Mouse (Mus musculus): ENCODE measurements around the gene Baiap2l1. TPM values are rescaled to one million over a fixed set of nuclear protein-coding genes. Genes with fewer than 3 reads are reported as not detected.

Gene Baiap2l1
- polyA plus RNA-seq, 1 experiment from 2014 or later = 2.9 TPM

- 92% methylated on average over 13 of the region's 13 CpGs for WGBS
- no peak overlapping the region for H3K4me2 ChIP-seq
- H3K4me1 ChIP-seq = peaks cover 14% of the 10 kb centered on the region
- H3K9me3 ChIP-seq = no peaks in the 10 kb centered on the region
- H3K27ac ChIP-seq = no peak overlapping the region
- no peak overlapping the region for H3K4me3 ChIP-seq (replicated peaks)
- no peak overlapping the region for H3K9ac ChIP-seq
- H3K36me3 ChIP-seq (replicated peaks) = no peaks in the 10 kb centered on the region
- no peaks in the 10 kb centered on the region for H3K27me3 ChIP-seq
- ATAC-seq (ENCODE audit: low FRiP score) = no peak
These were observed 105.9 kb downstream of the Baiap2l1 start for GRCm38 (mm10) chr5:144251876-144252577.

DNA sequence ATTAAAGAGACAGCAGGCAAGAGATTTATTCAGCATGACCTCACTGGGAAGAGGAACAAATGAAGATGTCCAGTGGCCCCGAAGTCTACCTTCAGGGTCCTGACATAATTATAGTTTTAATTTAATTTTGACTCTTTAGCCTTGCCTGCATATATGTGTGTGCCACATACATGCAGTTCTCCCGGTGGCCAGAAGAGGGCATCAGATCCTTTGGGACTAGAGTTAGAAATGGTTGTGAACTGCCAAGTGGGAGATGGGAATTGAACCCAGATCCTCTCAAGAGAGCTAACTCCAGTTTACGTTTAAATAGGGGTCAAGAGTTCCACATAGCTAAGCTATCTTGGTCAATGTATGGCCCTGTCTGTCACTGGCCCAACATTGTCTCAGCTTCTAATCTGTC, 108.0 kb downstream of the Baiap2l1 start:
- H3K27me3 ChIP-seq = no peaks in the 10 kb centered on the region
- H3K4me2 ChIP-seq = no peak overlapping the region
- no peak overlapping the region for H3K4me3 ChIP-seq (replicated peaks)
- 83% methylated on average over 3 of the region's 3 CpGs for WGBS
- ATAC-seq (ENCODE audit: low FRiP score) = no peak
- no peaks in the 10 kb centered on the region for H3K36me3 ChIP-seq (replicated peaks)
- H3K27ac ChIP-seq = no peak overlapping the region
- H3K9ac ChIP-seq = no peak overlapping the region
- H3K9me3 ChIP-seq = no peaks in the 10 kb centered on the region
- peaks cover 6% of the 10 kb centered on the region for H3K4me1 ChIP-seq

DNA sequence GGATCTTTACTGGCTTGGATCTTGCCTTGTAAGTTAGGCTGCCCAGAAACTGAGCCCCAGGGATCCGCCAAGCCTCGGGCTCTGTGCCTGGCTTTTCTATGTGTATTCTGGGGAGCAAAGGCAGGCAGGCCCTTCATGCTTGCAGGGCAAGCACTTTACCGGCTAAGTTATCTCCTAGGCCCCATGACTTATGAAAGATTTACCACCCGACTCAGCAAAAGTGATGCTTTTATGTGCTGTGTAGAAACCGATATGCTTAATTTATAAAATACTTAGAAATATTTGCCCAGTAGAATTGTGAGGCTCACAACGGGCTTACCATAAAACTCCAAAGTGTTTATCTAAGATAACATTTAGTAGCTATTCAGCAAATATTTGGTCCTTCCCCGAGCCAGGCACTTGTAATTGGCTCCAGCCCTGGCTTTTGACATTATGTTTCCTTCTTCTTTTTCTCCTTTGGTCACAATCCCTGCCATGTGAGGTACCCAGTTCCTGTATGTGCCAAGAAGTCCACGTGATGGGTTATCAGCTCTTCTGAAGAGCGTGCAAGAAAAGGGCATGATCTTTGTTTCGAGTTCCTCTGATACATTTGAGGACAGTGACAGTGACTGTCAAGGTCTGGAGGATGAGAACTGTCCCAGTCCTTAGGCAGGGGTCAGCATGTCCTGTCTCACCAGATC, 109.9 kb downstream of the Baiap2l1 start:
- H3K27me3 ChIP-seq = no peaks in the 10 kb centered on the region
- H3K36me3 ChIP-seq (replicated peaks) = no peaks in the 10 kb centered on the region
- no peak overlapping the region for H3K27ac ChIP-seq
- no peak overlapping the region for H3K9ac ChIP-seq
- no peak for ATAC-seq (ENCODE audit: low FRiP score)
- no peaks in the 10 kb centered on the region for H3K4me1 ChIP-seq
- no peak overlapping the region for H3K4me3 ChIP-seq (replicated peaks)
- no peak overlapping the region for H3K4me2 ChIP-seq
- 87% methylated on average over 10 of the region's 10 CpGs for WGBS
- no peaks in the 10 kb centered on the region for H3K9me3 ChIP-seq

- Histone ChIP-seq H3K9ac (no peak overlapping the region), H3K4me3 (replicated peaks) (no peak overlapping the region), H3K4me1 (no peaks in the 10 kb centered on the region), H3K27me3 (no peaks in the 10 kb centered on the region), H3K9me3 (no peaks in the 10 kb centered on the region), H3K27ac (no peak overlapping the region), H3K4me2 (no peak overlapping the region), H3K36me3 (replicated peaks) (no peaks in the 10 kb centered on the region)
- WGBS = 87% methylated on average over 10 of the region's 10 CpGs
- ATAC-seq (ENCODE audit: low FRiP score) = no peak
These were observed 110.6 kb downstream of the Baiap2l1 start for GRCm38 (mm10) chr5:144247307-144247706.

- H3K4me1 ChIP-seq = no peaks in the 10 kb centered on the region; the same call in 1 of the 2 replicates
- no peaks in the 10 kb centered on the region for H3K36me3 ChIP-seq (replicated peaks)
- H3K27ac ChIP-seq = no peak overlapping the region
- H3K9ac ChIP-seq = no peak overlapping the region
- H3K27me3 ChIP-seq = no peaks in the 10 kb centered on the region
- H3K4me3 ChIP-seq (replicated peaks) = no peak overlapping the region
- H3K4me2 ChIP-seq = no peak overlapping the region
- no peak for ATAC-seq (ENCODE audit: low FRiP score)
- H3K9me3 ChIP-seq = no peaks in the 10 kb centered on the region
- WGBS = 93% methylated on average over 7 of the region's 7 CpGs
These were observed 111.2 kb downstream of the Baiap2l1 start for GRCm38 (mm10) chr5:144246669-144247068.

DNA sequence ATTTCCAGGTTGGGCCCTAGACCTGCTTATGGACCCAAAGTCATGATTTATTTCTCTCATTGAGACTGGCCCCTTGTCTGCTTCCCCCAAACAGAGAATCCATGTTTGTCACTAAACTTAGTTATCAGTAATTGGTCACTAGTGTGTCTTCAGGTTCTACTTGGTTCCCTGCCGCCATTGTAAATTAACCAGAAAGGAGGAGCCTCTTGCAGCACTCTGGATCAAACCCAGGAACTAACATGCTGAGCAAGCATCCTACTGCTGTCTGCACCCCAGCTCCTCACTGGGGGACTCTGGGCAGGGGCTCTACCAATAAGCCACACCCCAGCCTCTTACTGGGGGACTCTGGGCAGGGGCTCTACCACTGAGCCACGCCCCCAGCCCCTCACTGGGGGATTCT, 112.3 kb downstream of the Baiap2l1 start:
- H3K27me3 ChIP-seq = no peaks in the 10 kb centered on the region
- no peaks in the 10 kb centered on the region; the same call in 1 of the 2 replicates for H3K4me1 ChIP-seq
- no peak overlapping the region for H3K4me3 ChIP-seq (replicated peaks)
- WGBS = 78% methylated on average over 2 of the region's 2 CpGs
- no peak for ATAC-seq (ENCODE audit: low FRiP score)
- H3K36me3 ChIP-seq (replicated peaks) = no peaks in the 10 kb centered on the region
- no peak overlapping the region for H3K9ac ChIP-seq
- H3K27ac ChIP-seq = no peak overlapping the region
- H3K9me3 ChIP-seq = no peaks in the 10 kb centered on the region
- H3K4me2 ChIP-seq = no peak overlapping the region

DNA sequence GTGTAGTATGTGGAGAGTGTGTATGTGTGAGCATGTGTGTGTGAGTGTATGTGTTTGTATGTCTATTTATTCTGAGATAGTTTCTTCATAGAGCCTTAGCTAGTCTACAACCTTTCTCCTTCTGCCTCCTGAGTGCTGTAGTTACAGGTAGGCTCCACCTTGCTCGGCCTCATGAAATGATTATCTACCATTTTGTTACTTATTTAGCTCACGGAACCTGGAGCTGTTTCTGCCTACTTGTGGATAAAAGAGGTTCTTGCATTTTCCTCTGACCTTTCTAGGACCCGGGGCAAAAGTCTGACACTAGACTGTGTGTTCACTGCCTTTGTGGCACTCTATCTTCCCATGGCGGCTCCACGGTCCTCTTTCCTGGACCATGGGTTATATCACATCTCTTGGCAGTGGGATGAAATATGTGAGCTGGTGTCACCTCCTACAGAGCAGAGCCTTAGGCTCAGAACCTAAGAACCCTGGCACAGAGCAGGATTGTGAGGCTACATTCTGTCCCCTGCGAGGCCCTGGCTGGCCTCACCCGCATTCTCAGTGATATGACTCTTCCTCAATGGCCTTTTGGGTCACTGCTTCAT, 113.9 kb downstream of the Baiap2l1 start, which contains the start of gene Bri3:
Gene Bri3 (plus strand): TSS at position 537 of the 587 bp plus-strand sequence.
- H3K4me3 ChIP-seq (replicated peaks) = no peak within 1 kb of the TSS
- H3K4me1 ChIP-seq = no peaks in the 10 kb centered on the region; the same call in 1 of the 2 replicates
- H3K4me2 ChIP-seq = no peak within 1 kb of the TSS
- no peak for ATAC-seq (ENCODE audit: low FRiP score)
- H3K27me3 ChIP-seq = no peaks in the 10 kb centered on the region
- H3K36me3 ChIP-seq (replicated peaks) = no peaks in the 10 kb centered on the region
- no peak within 1 kb of the TSS for H3K27ac ChIP-seq
- whole genome bisulfite sequencing = 87% methylated on average over 7 of the region's 7 CpGs
- no peak within 1 kb of the TSS for H3K9ac ChIP-seq
- no peaks in the 10 kb centered on the region for H3K9me3 ChIP-seq

DNA sequence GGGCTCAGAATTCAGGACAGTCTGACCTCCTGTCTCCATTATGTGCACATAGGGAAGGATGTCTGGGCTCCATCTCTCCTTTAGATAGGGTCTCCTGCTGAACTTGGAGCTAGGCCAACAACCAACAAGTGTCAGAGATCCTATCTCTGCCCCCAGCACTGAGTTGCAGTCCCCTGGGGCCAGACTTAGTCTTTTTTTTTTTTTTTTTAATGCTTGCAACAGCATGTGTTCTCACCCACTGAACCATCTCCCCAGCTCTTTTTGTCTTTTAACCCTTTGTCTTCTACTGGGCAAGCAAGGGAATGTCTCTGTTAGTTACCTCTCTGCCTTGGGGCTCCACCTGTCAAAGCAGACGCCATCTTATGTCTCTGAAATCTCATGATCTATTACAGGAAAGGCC, 118.9 kb downstream of the Baiap2l1 start:
- 77% methylated on average over 1 of the region's 1 CpGs for WGBS
- H3K4me3 ChIP-seq (replicated peaks) = no peak overlapping the region
- H3K4me1 ChIP-seq = no peaks in the 10 kb centered on the region; the same call in 1 of the 2 replicates
- no peak for ATAC-seq (ENCODE audit: low FRiP score)
- no peaks in the 10 kb centered on the region for H3K27me3 ChIP-seq
- H3K36me3 ChIP-seq (replicated peaks) = no peaks in the 10 kb centered on the region
- H3K27ac ChIP-seq = no peak overlapping the region
- no peak overlapping the region for H3K4me2 ChIP-seq
- H3K9me3 ChIP-seq = no peaks in the 10 kb centered on the region
- H3K9ac ChIP-seq = no peak overlapping the region

DNA sequence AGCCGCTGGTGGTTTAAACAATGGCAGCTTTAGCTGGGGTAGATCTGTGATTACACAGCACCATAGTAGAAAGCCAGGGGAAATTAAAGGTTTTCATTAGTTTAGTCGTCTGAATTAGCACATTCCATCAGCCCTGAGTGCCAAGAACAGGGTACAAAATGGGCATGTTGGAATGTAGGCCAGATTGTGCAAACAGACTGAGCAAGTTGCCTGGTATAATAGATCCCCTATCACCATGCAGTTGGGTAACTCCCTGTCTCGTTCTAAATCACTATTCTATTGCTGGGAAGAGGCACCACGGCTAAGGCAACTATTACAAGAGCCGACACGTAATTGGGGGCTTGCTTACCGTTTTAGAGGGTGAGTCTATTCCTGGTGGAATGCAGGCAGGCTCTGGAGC, 123.2 kb downstream of the Baiap2l1 start:
- Histone ChIP-seq H3K36me3 (replicated peaks) (no peaks in the 10 kb centered on the region), H3K9me3 (no peaks in the 10 kb centered on the region), H3K4me1 (no peaks in the 10 kb centered on the region), H3K27ac (no peak overlapping the region), H3K4me3 (replicated peaks) (no peak overlapping the region), H3K27me3 (no peaks in the 10 kb centered on the region), H3K4me2 (no peak overlapping the region), H3K9ac (no peak overlapping the region)
- WGBS = 86% methylated on average over 7 of the region's 7 CpGs
- ATAC-seq (ENCODE audit: low FRiP score) = no peak

GRCm38 (mm10) chr5:144234222-144234621, 123.7 kb downstream of the Baiap2l1 start:
- no peak for ATAC-seq (ENCODE audit: low FRiP score)
- no peak overlapping the region for H3K27ac ChIP-seq
- no peak overlapping the region for H3K4me3 ChIP-seq (replicated peaks)
- 80% methylated on average over 6 of the region's 6 CpGs for WGBS
- H3K9ac ChIP-seq = no peak overlapping the region
- H3K4me2 ChIP-seq = no peak overlapping the region
- no peaks in the 10 kb centered on the region for H3K9me3 ChIP-seq
- H3K4me1 ChIP-seq = no peaks in the 10 kb centered on the region
- H3K36me3 ChIP-seq (replicated peaks) = no peaks in the 10 kb centered on the region
- H3K27me3 ChIP-seq = no peaks in the 10 kb centered on the region

- no peak overlapping the region for H3K4me2 ChIP-seq
- no peak overlapping the region for H3K27ac ChIP-seq
- no peaks in the 10 kb centered on the region for H3K9me3 ChIP-seq
- H3K36me3 ChIP-seq (replicated peaks) = no peaks in the 10 kb centered on the region
- no peak overlapping the region for H3K4me3 ChIP-seq (replicated peaks)
- no peaks in the 10 kb centered on the region for H3K4me1 ChIP-seq
- H3K27me3 ChIP-seq = no peaks in the 10 kb centered on the region
- no peak overlapping the region for H3K9ac ChIP-seq
- WGBS = 84% methylated on average over 5 of the region's 5 CpGs
- no peak for ATAC-seq (ENCODE audit: low FRiP score)
These were observed 125.4 kb downstream of the Baiap2l1 start for GRCm38 (mm10) chr5:144232531-144232930.

DNA sequence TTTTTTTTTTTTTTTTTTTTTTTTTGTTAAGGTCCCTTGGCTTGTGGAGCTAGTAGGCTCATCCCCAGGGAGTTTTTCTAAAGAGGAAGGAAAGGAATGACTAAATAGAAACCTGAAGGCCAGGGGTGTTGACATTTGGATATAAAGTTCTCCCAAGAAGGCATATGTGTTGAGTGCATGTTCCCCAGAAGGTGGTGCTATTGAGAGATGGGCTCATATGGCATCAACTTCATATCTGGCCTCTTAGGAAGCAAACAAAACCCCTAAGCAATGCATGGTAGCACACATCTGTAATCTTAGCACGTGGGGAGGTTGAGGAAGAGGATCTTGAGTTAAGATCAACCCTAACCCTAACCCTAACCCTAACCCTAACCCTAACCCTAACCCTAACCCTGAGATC, 126.5 kb downstream of the Baiap2l1 start:
- no peaks in the 10 kb centered on the region for H3K4me1 ChIP-seq
- no peak overlapping the region for H3K27ac ChIP-seq
- H3K36me3 ChIP-seq (replicated peaks) = no peaks in the 10 kb centered on the region
- no peaks in the 10 kb centered on the region for H3K27me3 ChIP-seq
- ATAC-seq (ENCODE audit: low FRiP score) = no peak
- no peaks in the 10 kb centered on the region for H3K9me3 ChIP-seq
- no peak overlapping the region for H3K4me3 ChIP-seq (replicated peaks)
- no peak overlapping the region for H3K4me2 ChIP-seq
- 82% methylated on average over 1 of the region's 1 CpGs for WGBS
- H3K9ac ChIP-seq = no peak overlapping the region
